ENCODE assay signal across 22 mouse cellular contexts in the genomic region with DNA sequence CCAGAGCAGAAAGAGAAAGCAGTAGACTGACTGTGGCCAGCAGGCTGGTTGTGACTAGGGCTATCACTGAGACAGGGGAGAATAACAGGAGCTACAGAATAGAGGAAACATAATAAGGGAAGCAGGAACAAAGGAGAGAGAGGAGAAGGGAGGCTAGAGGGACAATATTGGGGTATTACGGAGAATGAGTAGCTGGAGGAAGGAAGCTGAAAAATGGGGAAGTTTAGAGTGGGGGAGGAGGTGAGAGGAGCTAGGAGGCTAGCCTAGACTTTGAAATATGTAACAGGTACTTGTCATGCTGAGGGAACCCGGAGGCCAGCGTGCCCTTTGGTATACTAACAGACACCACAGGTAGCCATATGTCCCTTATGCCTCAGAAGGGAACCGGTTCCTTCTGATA. TPM values are rescaled to one million over a fixed set of nuclear protein-coding genes. Genes with fewer than 3 reads are reported as not detected.
DNase-seq lines count a peak whose midpoint lies in the region; ATAC-seq lines count a peak whose summit lies in the region.
"Had no signal": no experiment of that assay in that cellular context is flagged by ENCODE, and none has a peak within 500 bp of the region (broad histone marks: within the 10 kb centered on the region; RNA-seq: fewer than 3 reads in every experiment).

No protein-coding gene starts in this region.

- no peaks in the 10 kb centered on the region for H3K9me3 ChIP-seq in liver, embryonic 12.5 days (replicated peaks)
- H3K9me3 ChIP-seq: embryonic facial prominence, embryonic 13.5 days; embryonic facial prominence, embryonic 15.5 days; forebrain, embryonic 13.5 days; forebrain, embryonic 15.5 days had no signal

- no peak overlapping the region for H3K4me3 ChIP-seq in liver, embryonic 12.5 days
- H3K4me3 ChIP-seq: embryonic facial prominence, embryonic 13.5 days; embryonic facial prominence, embryonic 15.5 days; erythroblast, embryonic 14.5 days; forebrain, embryonic 13.5 days; forebrain, embryonic 15.5 days had no signal

- WGBS in liver, embryonic 12.5 days (ENCODE audit: insufficient replicate concordance): 43% methylated on average over 4 of the region's 4 CpGs

- DNase-seq in right cerebral cortex, postnatal 10 days (ENCODE audit: low spot score in 2 of 2): no peak
- DNase-seq in Muller cell, postnatal 12 days (ENCODE audit: inconsistent ontology term): no peak
- DNase-seq: adrenal gland, adult 2 months; adrenal gland, postnatal 10 days; adrenal gland, postnatal 25 days; cerebellum, adult 11 months; cerebellum, adult 18-20 months; cerebellum, adult 8-10 months; cerebellum, adult 9-11 months; cerebellum, postnatal 14 days; cerebellum, postnatal 36 days; forebrain, postnatal 0 days had no signal

- H3K4me2 ChIP-seq in liver, embryonic 12.5 days: no peak overlapping the region
- H3K4me2 ChIP-seq: embryonic facial prominence, embryonic 13.5 days; embryonic facial prominence, embryonic 15.5 days; forebrain, embryonic 13.5 days; forebrain, embryonic 15.5 days had no signal

- no peak overlapping the region for H3K27ac ChIP-seq in liver, embryonic 12.5 days
- H3K27ac ChIP-seq: embryonic facial prominence, embryonic 13.5 days; embryonic facial prominence, embryonic 15.5 days; forebrain, embryonic 13.5 days; forebrain, embryonic 15.5 days had no signal

- H3K9ac ChIP-seq in liver, embryonic 12.5 days: no peak overlapping the region
- H3K9ac ChIP-seq: embryonic facial prominence, embryonic 13.5 days; embryonic facial prominence, embryonic 15.5 days; forebrain, embryonic 13.5 days; forebrain, embryonic 15.5 days; forebrain, postnatal 0 days had no signal

- H3K4me1 ChIP-seq in liver, embryonic 12.5 days: no peaks in the 10 kb centered on the region
- H3K4me1 ChIP-seq: embryonic facial prominence, embryonic 13.5 days; embryonic facial prominence, embryonic 15.5 days; forebrain, embryonic 13.5 days; forebrain, embryonic 15.5 days had no signal

- H3K27me3 ChIP-seq in liver, embryonic 12.5 days (replicated peaks): no peaks in the 10 kb centered on the region
- H3K27me3 ChIP-seq: embryonic facial prominence, embryonic 13.5 days; embryonic facial prominence, embryonic 15.5 days; forebrain, embryonic 13.5 days; forebrain, embryonic 15.5 days had no signal

- peak; percentile 78 for ATAC-seq in common myeloid progenitor, adult 5-6 weeks (replicated peaks; ENCODE audit: low read depth, poor library complexity, severe bottlenecking)
- ATAC-seq in hematopoietic stem cell, adult 5-6 weeks (replicated peaks in 1 of 2; ENCODE audit: insufficient read depth in 1 of 2, low FRiP score in 2 of 2, low TSS enrichment in 1 of 2, low read depth in 1 of 2, poor library complexity in 2 of 2, severe bottlenecking in 2 of 2): peak; percentile 74 to 84
- ATAC-seq in megakaryocyte progenitor cell, adult 5-6 weeks (replicated peaks; ENCODE audit: poor library complexity): peak; percentile 97
- no peak for ATAC-seq in liver, embryonic 12.5 days
- ATAC-seq: forebrain, embryonic 13.5 days; forebrain, embryonic 15.5 days; forebrain, postnatal 0 days had no signal

- no peaks in the 10 kb centered on the region for H3K36me3 ChIP-seq in liver, embryonic 12.5 days
- H3K36me3 ChIP-seq: embryonic facial prominence, embryonic 13.5 days; embryonic facial prominence, embryonic 15.5 days; forebrain, embryonic 15.5 days had no signal

RNA-seq across cellular contexts. Expression of gene Prom1, which starts 25.7 kb away (rescaled TPM):
- total RNA-seq in common myeloid progenitor, adult 5-6 weeks (2017): 1.2 and 3.4 TPM in 2 replicates
- total RNA-seq in hematopoietic stem cell, adult 5-6 weeks (2017): 3.3 and 6.4 TPM in 2 replicates
- 59.7 and 64.9 TPM in 2 replicates for total RNA-seq in megakaryocyte progenitor cell, adult 5-6 weeks (2015)
- total RNA-seq in megakaryocyte progenitor cell, adult 5-6 weeks (2017): 42.3 and 54.7 TPM in 2 replicates
- polyA plus RNA-seq in liver, embryonic 12.5 days (2016; fragmentation: Nextera tagmentation; extraction: Ambion mirVana): 11.9 and 13.0 TPM in 2 replicates
- polyA plus RNA-seq: C2C12; erythroblast, embryonic 14.5 days had no signal
